Mouse (Mus musculus) CD4-positive, CD25-positive, alpha-beta regulatory T cell (primary cell): ENCODE data around the gene Gpr35. TPM values are rescaled to one million over a fixed set of nuclear protein-coding genes. Genes with fewer than 3 reads are reported as not detected.

Experiments
- polyA plus RNA-seq: library from polyadenylated mRNA; unstranded; fragments of 100-300 nt; shearing (Covaris generic); gene quantifications from one replicate; pipeline ENCODE4 v1.2.1, GENCODE M21; 2017

Gene Gpr35
- polyA plus RNA-seq = 0.47 TPM

DNA sequence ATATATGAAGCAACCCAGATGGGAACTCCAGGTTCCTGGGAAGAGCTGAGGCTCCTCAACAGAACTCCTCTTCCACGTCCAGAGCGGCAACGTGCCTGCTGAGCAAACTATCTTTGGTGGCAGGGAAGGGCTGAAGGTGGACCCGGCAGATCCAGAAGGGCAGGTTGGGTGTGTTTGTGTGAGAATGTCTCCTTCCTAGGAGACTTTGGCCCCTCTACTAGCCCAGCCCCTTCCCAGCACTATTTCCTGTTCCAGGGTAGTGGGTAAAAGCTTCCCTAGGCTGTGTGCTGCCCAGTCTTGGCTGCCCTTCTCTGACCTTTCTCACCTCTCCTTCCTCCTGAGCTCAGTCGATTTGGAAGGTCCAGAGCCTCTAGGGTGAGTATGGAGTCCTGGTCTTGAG is at the start of gene Gpr35:
Gene Gpr35, plus strand, starts transcription at position 259 of the 400 bp plus-strand sequence.

GRCm38 (mm10) chr1:92902786-92903185 is 47.9 kb upstream of the Gpr35 start, which contains the start of gene Ankmy1:
Gene Ankmy1, minus strand, starts transcription at chr1:92902906.

DNA sequence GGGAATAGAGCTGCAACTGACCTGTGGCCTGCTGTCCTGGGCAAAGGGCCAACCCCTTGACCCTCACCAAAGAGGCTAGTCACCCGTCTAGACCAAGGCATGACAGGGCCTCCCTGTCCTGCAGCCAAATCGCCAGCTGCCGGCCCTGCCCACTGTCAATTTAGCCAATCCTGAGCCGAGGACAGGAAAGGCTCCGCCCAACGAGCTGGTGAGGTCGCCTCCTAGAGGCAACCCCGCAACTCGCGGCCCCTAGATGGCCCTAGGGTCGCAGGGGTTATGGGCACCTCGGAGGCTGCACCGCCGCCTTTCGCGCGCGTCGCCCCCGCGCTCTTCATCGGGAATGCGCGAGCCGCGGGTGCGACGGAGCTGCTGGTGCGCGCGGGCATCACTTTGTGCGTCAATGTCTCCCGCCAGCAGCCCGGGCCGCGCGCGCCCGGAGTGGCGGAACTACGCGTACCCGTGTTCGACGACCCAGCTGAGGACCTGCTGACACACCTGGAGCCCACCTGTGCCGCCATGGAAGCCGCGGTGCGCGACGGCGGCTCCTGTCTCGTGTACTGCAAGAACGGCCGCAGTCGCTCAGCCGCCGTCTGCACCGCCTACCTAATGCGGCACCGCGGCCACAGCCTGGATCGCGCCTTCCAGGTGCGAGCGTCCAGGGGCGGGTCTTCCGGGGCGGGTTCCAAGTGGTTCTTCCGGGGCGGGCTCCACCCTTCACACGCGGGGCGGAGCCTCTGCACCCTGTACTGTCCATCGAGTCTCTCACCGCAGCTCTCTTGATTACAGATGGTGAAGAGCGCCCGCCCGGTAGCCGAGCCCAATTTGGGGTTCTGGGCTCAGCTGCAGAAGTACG is 43.7 kb upstream of the Gpr35 start, which contains the start of gene Dusp28:
Gene Dusp28, plus strand, starts transcription at position 203 of the 853 bp plus-strand sequence.

GRCm38 (mm10) chr1:92910239-92910885 is 40.3 kb upstream of the Gpr35 start, which contains the start of gene Rnpepl1:
Gene Rnpepl1, plus strand, starts transcription at chr1:92910783.

GRCm38 (mm10) chr1:92934182-92934827 is 16.4 kb upstream of the Gpr35 start, which contains the start of gene Capn10:
Gene Capn10, plus strand, starts transcription at chr1:92934376.

DNA sequence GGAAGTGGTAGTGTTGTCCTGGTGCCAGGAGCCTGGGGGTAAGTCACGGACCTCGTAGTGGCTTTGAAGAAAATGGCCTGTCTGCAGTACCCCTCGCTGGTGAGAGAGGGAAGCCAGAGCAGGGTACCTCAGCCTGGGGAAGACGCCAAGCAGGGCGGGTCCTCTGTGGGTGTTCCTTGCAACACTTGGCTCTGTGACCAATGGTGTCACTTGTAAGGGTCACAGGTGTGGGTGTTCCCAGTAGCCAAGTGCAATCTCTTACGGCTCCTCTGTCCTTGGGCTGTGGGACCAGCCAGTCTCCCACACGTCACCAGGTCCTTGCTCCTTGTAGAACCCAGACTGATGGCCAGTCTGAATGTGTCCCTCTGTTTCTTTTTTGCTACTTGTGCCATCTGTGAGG is 55.4 kb downstream of the Gpr35 start, which contains the start of gene Aqp12:
Gene Aqp12, plus strand, starts transcription at position 274 of the 400 bp plus-strand sequence.

Other genes with a start within 250 kb of the Gpr35 start
- 4.7 TPM for gene Gpc1, start 119.2 kb upstream of the Gpr35 start, polyA plus RNA-seq
- 0.80 TPM for gene Ankmy1, start 48.0 kb upstream of the Gpr35 start, polyA plus RNA-seq
- gene Dusp28, start 43.9 kb upstream of the Gpr35 start, polyA plus RNA-seq = 12.1 TPM
- gene Rnpepl1, start 40.1 kb upstream of the Gpr35 start, polyA plus RNA-seq = 146 TPM
- gene Capn10, start 16.5 kb upstream of the Gpr35 start, polyA plus RNA-seq = 14.9 TPM
- not detected for gene Aqp12, start 55.5 kb downstream of the Gpr35 start, polyA plus RNA-seq
- not detected for gene Kif1a, start 151.1 kb downstream of the Gpr35 start, polyA plus RNA-seq
- not detected for gene Agxt, start 184.4 kb downstream of the Gpr35 start, polyA plus RNA-seq
- gene 2310007B03Rik, start 210.1 kb downstream of the Gpr35 start, polyA plus RNA-seq = not detected
- gene Crocc2, start 217.9 kb downstream of the Gpr35 start, polyA plus RNA-seq = not detected